Mouse (Mus musculus): Measurements from ENCODE around the gene Ube2c. TPM values are rescaled to one million over a fixed set of nuclear protein-coding genes. Genes with fewer than 3 reads are reported as not detected.

Gene Ube2c
- polyA plus RNA-seq, 1 experiment: 103 TPM

DNA sequence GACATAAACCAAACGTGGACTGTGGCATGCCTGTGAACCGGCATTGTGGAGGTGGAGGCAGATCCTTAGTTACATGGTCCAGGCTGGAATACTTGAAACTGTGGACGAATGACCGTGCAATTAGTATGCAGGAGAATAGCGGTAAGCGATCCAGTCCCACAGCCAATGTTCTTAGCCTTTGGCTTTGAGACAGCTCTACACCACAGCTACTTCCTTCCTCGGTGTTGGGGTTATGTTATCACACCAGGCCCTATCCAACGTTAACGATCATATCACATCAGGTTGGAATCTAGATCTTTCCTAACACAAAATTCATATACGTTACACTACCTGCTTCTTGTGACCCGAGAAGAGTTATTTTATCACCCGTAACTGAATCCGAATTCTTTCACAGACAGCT lies 24.7 kb upstream of the Ube2c start:
- H3K4me2 ChIP-seq (ENCODE audit: low read depth): peak overlapping the region; percentile 96
- peak overlapping the region; percentile 79 for H3K4me3 ChIP-seq
- H3ac ChIP-seq (ENCODE audit: control insufficient read depth, insufficient read length): no peak overlapping the region
- TF ChIP-seq USF1 (IDR thresholded peaks at IDR 0.05; ENCODE audit: low read depth): no peak
- TF ChIP-seq MAX (IDR thresholded peaks at IDR 0.05; ENCODE audit: low read depth): no peak
- no peak for TF ChIP-seq REST (IDR thresholded peaks at IDR 0.05; ENCODE audit: insufficient read depth, insufficient read length)
- TF ChIP-seq MYOD1 (IDR thresholded peaks at IDR 0.05; ENCODE audit: control insufficient read depth in 1 of 3, insufficient read length in 2 of 3, low read depth in 2 of 3): no peak
- TF ChIP-seq POLR2AphosphoS2 (IDR thresholded peaks at IDR 0.05; ENCODE audit: insufficient read length, low read depth): no peak
- TF ChIP-seq MYOG (IDR thresholded peaks at IDR 0.05; ENCODE audit: control insufficient read depth in 1 of 3, insufficient read depth in 1 of 3, insufficient read length in 2 of 3, low read depth in 2 of 3): no peak
- TF ChIP-seq CEBPB (IDR thresholded peaks at IDR 0.05; ENCODE audit: insufficient read depth, poor library complexity, severe bottlenecking): no peak
- TF ChIP-seq E2F4 (IDR thresholded peaks at IDR 0.05; ENCODE audit: insufficient read depth): no peak
- TF ChIP-seq POLR2A (IDR thresholded peaks at IDR 0.05; ENCODE audit: insufficient read length, low read depth): no peak
- TF ChIP-seq SRF (IDR thresholded peaks at IDR 0.05; ENCODE audit: control insufficient read depth, insufficient read length, low read depth): no peak
- no peak for TF ChIP-seq TCF12 (IDR thresholded peaks at IDR 0.05; ENCODE audit: insufficient read depth, poor library complexity, severe bottlenecking)
- no peak for TF ChIP-seq TCF3 (IDR thresholded peaks at IDR 0.05; ENCODE audit: insufficient read length, low read depth)
- peaks cover 9% of the 10 kb centered on the region for H3K36me3 ChIP-seq (ENCODE audit: control insufficient read depth, insufficient read depth)
- H3K79me2 ChIP-seq (ENCODE audit: control insufficient read depth, insufficient read depth): peaks cover 31% of the 10 kb centered on the region
- H3K27me3 ChIP-seq (ENCODE audit: control insufficient read depth, insufficient read depth, insufficient read length): no peaks in the 10 kb centered on the region

DNA sequence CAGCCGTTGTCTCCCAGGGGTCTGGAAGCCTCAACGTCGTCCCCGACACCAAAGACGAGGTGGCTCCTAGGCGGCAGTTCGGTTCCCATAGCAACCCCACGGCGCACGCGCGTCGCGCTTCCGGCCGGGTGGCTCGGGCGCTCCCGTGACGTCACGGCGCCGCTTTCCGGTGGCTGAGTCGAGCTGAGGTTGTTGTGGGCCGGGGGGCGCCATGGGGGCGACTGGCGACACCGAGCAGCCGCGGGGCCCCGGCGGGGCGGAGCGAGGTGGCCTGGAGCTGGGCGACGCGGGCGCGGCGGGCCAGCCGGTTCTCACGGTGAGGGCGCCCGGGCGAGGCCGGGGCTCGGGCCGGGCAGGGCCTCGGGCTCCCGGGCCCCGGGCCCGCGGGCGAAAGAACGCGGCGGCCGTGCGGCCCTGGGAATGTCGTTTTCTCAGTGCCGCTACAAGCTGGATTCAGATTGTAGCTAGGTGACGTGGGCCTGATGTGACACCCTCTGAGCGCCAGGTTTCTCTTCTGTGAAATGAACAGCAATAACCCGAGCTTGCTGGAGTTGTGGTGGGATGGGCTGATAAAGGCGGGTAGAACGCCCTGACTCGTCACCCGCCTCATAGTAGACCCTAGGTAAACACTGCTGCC lies 23.7 kb upstream of the Ube2c start, which contains the start of the genes Wfdc3 and Dnttip1:
Gene Wfdc3 (minus strand): TSS at position 89 of the 637 bp plus-strand sequence.
Gene Dnttip1 (plus strand): TSS at position 141 of the 637 bp plus-strand sequence.
- H3K27me3 ChIP-seq (ENCODE audit: control insufficient read depth, insufficient read depth, insufficient read length): no peaks in the 10 kb centered on the region
- H3ac ChIP-seq (ENCODE audit: control insufficient read depth, insufficient read length): peak within 1 kb of the TSS; percentile 77
- H3K4me3 ChIP-seq: peak within 1 kb of the TSS; percentile 79
- peaks cover 9% of the 10 kb centered on the region for H3K36me3 ChIP-seq (ENCODE audit: control insufficient read depth, insufficient read depth)
- TF ChIP-seq SRF (IDR thresholded peaks at IDR 0.05; ENCODE audit: control insufficient read depth, insufficient read length, low read depth) (peak; percentile 38), TCF12 (IDR thresholded peaks at IDR 0.05; ENCODE audit: insufficient read depth, poor library complexity, severe bottlenecking) (no peak), USF1 (IDR thresholded peaks at IDR 0.05; ENCODE audit: low read depth) (no peak), TCF3 (IDR thresholded peaks at IDR 0.05; ENCODE audit: insufficient read length, low read depth) (no peak), CEBPB (IDR thresholded peaks at IDR 0.05; ENCODE audit: insufficient read depth, poor library complexity, severe bottlenecking) (no peak), REST (IDR thresholded peaks at IDR 0.05; ENCODE audit: insufficient read depth, insufficient read length) (no peak), POLR2A (IDR thresholded peaks at IDR 0.05; ENCODE audit: insufficient read length, low read depth) (peak; percentile 81), MYOG (IDR thresholded peaks at IDR 0.05; ENCODE audit: control insufficient read depth in 1 of 3, insufficient read depth in 1 of 3, insufficient read length in 2 of 3, low read depth in 2 of 3) (no peak), MYOD1 (IDR thresholded peaks at IDR 0.05; ENCODE audit: control insufficient read depth in 1 of 3, insufficient read length in 2 of 3, low read depth in 2 of 3) (no peak), POLR2AphosphoS2 (IDR thresholded peaks at IDR 0.05; ENCODE audit: insufficient read length, low read depth) (no peak), MAX (IDR thresholded peaks at IDR 0.05; ENCODE audit: low read depth) (no peak), E2F4 (IDR thresholded peaks at IDR 0.05; ENCODE audit: insufficient read depth) (no peak)
- H3K79me2 ChIP-seq (ENCODE audit: control insufficient read depth, insufficient read depth): peaks cover 40% of the 10 kb centered on the region
- peak within 1 kb of the TSS; percentile 100 for H3K4me2 ChIP-seq (ENCODE audit: low read depth)

DNA sequence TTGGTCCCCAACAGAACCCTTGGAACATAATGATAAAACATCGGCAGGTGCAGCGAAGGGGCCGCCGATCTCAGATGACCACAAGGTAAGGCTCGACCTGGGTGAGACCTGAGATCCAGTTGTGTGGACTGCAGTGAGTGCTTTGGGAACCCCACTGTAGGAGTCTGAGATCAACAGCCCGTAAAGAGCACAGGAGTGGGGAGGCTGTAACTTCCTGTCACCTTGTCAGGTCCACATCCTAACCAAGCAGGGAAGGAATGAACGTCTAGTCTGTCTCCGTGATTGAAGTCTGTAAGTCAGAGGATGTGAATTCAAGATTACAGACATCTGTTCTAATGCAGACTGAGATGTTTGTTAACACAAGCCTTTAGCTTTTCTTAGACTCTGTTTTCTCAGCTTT lies 23.0 kb upstream of the Ube2c start:
- peaks cover 9% of the 10 kb centered on the region for H3K36me3 ChIP-seq (ENCODE audit: control insufficient read depth, insufficient read depth)
- peaks cover 41% of the 10 kb centered on the region for H3K79me2 ChIP-seq (ENCODE audit: control insufficient read depth, insufficient read depth)
- TF ChIP-seq E2F4 (IDR thresholded peaks at IDR 0.05; ENCODE audit: insufficient read depth): no peak
- no peak for TF ChIP-seq TCF12 (IDR thresholded peaks at IDR 0.05; ENCODE audit: insufficient read depth, poor library complexity, severe bottlenecking)
- no peak for TF ChIP-seq USF1 (IDR thresholded peaks at IDR 0.05; ENCODE audit: low read depth)
- TF ChIP-seq MYOD1 (IDR thresholded peaks at IDR 0.05; ENCODE audit: control insufficient read depth in 1 of 3, insufficient read length in 2 of 3, low read depth in 2 of 3): no peak
- TF ChIP-seq POLR2A (IDR thresholded peaks at IDR 0.05; ENCODE audit: insufficient read length, low read depth): no peak
- no peak for TF ChIP-seq TCF3 (IDR thresholded peaks at IDR 0.05; ENCODE audit: insufficient read length, low read depth)
- TF ChIP-seq REST (IDR thresholded peaks at IDR 0.05; ENCODE audit: insufficient read depth, insufficient read length): no peak
- TF ChIP-seq MAX (IDR thresholded peaks at IDR 0.05; ENCODE audit: low read depth): no peak
- peak overlapping the region; percentile 79 for H3K4me3 ChIP-seq
- H3K27me3 ChIP-seq (ENCODE audit: control insufficient read depth, insufficient read depth, insufficient read length): no peaks in the 10 kb centered on the region
- H3ac ChIP-seq (ENCODE audit: control insufficient read depth, insufficient read length): peak overlapping the region; percentile 77
- H3K4me2 ChIP-seq (ENCODE audit: low read depth): peak overlapping the region; percentile 100

DNA sequence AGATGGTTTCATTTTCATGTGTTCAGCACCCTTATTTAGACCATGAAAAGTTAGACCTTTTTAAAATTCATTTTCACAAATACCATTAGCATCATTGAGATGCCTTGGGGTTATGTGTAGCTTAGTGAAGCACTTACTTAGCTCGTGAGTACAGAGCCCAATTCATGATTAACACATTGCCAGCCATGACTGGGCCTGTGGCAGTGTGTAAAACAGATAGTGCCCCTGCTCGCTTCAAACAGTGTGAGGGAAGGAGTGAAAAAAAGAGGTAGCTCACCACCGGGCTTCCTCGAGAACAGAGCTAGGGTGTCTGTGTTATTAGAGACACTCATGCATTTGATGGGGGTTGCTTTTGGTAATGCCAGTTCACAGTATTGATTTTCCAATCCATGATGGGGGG lies 21.5 kb upstream of the Ube2c start:
- TF ChIP-seq MYOD1 (IDR thresholded peaks at IDR 0.05; ENCODE audit: control insufficient read depth in 1 of 3, insufficient read length in 2 of 3, low read depth in 2 of 3): no peak
- TF ChIP-seq SRF (IDR thresholded peaks at IDR 0.05; ENCODE audit: control insufficient read depth, insufficient read length, low read depth): no peak
- TF ChIP-seq POLR2A (IDR thresholded peaks at IDR 0.05; ENCODE audit: insufficient read length, low read depth): no peak
- no peak for TF ChIP-seq TCF3 (IDR thresholded peaks at IDR 0.05; ENCODE audit: insufficient read length, low read depth)
- TF ChIP-seq CEBPB (IDR thresholded peaks at IDR 0.05; ENCODE audit: insufficient read depth, poor library complexity, severe bottlenecking): no peak
- no peak for TF ChIP-seq REST (IDR thresholded peaks at IDR 0.05; ENCODE audit: insufficient read depth, insufficient read length)
- TF ChIP-seq MAX (IDR thresholded peaks at IDR 0.05; ENCODE audit: low read depth): no peak
- TF ChIP-seq POLR2AphosphoS2 (IDR thresholded peaks at IDR 0.05; ENCODE audit: insufficient read length, low read depth): no peak
- no peak for TF ChIP-seq E2F4 (IDR thresholded peaks at IDR 0.05; ENCODE audit: insufficient read depth)
- TF ChIP-seq USF1 (IDR thresholded peaks at IDR 0.05; ENCODE audit: low read depth): no peak
- no peak for TF ChIP-seq TCF12 (IDR thresholded peaks at IDR 0.05; ENCODE audit: insufficient read depth, poor library complexity, severe bottlenecking)
- no peak for TF ChIP-seq MYOG (IDR thresholded peaks at IDR 0.05; ENCODE audit: control insufficient read depth in 1 of 3, insufficient read depth in 1 of 3, insufficient read length in 2 of 3, low read depth in 2 of 3)
- no peak overlapping the region for H3K4me3 ChIP-seq
- H3K36me3 ChIP-seq (ENCODE audit: control insufficient read depth, insufficient read depth): peaks cover 19% of the 10 kb centered on the region
- H3K4me2 ChIP-seq (ENCODE audit: low read depth): peak overlapping the region; percentile 38
- H3ac ChIP-seq (ENCODE audit: control insufficient read depth, insufficient read length): no peak overlapping the region
- H3K27me3 ChIP-seq (ENCODE audit: control insufficient read depth, insufficient read depth, insufficient read length): no peaks in the 10 kb centered on the region
- peaks cover 41% of the 10 kb centered on the region for H3K79me2 ChIP-seq (ENCODE audit: control insufficient read depth, insufficient read depth)
